Mouse (Mus musculus) CH12.LX (cell line): Measurements from ENCODE around the gene Xrcc4.

Experiments used
- CTCF ChIP-seq, 2 experiments: IDR thresholded peaks in 1 of 2; conservative IDR thresholded peaks in 1 of 2; 2 replicates each; pipeline ENCODE4 v1.5.1; 2011 to 2012; ENCODE audit warnings: low read depth in 2 of 2, low read length in 2 of 2, improper control_type of control experiment in 1 of 2, inconsistent platforms in 1 of 2, mild to moderate bottlenecking in 1 of 2, moderate library complexity in 1 of 2
- E2F4 ChIP-seq: IDR thresholded peaks from 2 replicates; pipeline ENCODE4 v1.6.1; 2011; ENCODE audit warnings: low read depth, low read length, improper control_type of control experiment; ENCODE audit not compliant: insufficient replicate concordance
- EP300 ChIP-seq: IDR thresholded peaks from 2 replicates; pipeline ENCODE4 v1.6.1; 2011; ENCODE audit warnings: low read length, improper control_type of control experiment
- GABPA ChIP-seq: IDR thresholded peaks from 2 replicates; pipeline ENCODE4 v1.6.1; 2012; ENCODE audit warnings: low read depth, low read length, improper control_type of control experiment, inconsistent platforms; ENCODE audit not compliant: insufficient replicate concordance
- MAFK ChIP-seq: IDR thresholded peaks from 2 replicates; pipeline ENCODE4 v1.6.1; 2011; ENCODE audit warnings: low read length, improper control_type of control experiment; ENCODE audit not compliant: insufficient replicate concordance
- MEF2A ChIP-seq: IDR thresholded peaks from 2 replicates; pipeline ENCODE4 v1.6.1; 2014; ENCODE audit warnings: low read depth, mild to moderate bottlenecking, inconsistent platforms, low read length, improper control_type of control experiment, borderline replicate concordance
- POLR2A ChIP-seq: IDR thresholded peaks from 2 replicates; pipeline ENCODE4 v1.6.1; 2011; ENCODE audit warnings: low read depth, mild to moderate bottlenecking, improper control_type of control experiment, low read length
- ZC3H11A ChIP-seq: IDR thresholded peaks from 2 replicates; pipeline ENCODE4 v1.6.1; 2012; ENCODE audit warnings: low read depth, mild to moderate bottlenecking, inconsistent platforms, low read length, improper control_type of control experiment

- TF ChIP-seq MAFK (no peak), POLR2A (no peak), ZC3H11A (no peak), CTCF (conservative IDR thresholded peaks at IDR 0.05 in 1 of 2, IDR thresholded peaks at IDR 0.05 in 1 of 2; ENCODE audit: low read depth in 2 of 2, low read length in 2 of 2) (no peak), GABPA (no peak), EP300 (no peak), MEF2A (no peak), E2F4 (no peak)
These were observed 362.9 kb downstream of the Xrcc4 start for GRCm38 (mm10) chr13:89726492-89726891.
